Mouse (Mus musculus) testis, adult 2 months (tissue): ENCODE data around the gene Pbld1.

Experiments
- CTCF ChIP-seq: fragments of 200-500 bp; IDR thresholded peaks from 2 replicates; pipeline ENCODE4 v1.5.1; 2012; ENCODE audit warnings: low read depth, mild to moderate bottlenecking, inconsistent platforms, low read length, moderate library complexity; ENCODE audit not compliant: control insufficient read depth, insufficient read depth, insufficient replicate concordance
- POLR2A ChIP-seq: fragments of 200-500 bp; IDR thresholded peaks from 2 replicates; pipeline ENCODE4 v1.6.1; 2012; ENCODE audit warnings: low read depth, mild to moderate bottlenecking, inconsistent platforms, low read length, moderate library complexity; ENCODE audit not compliant: control insufficient read depth

GRCm38 (mm10) chr10:63121961-63122360 is 62.0 kb downstream of the Pbld1 start:
- TF ChIP-seq POLR2A = no peak
- no peak for TF ChIP-seq CTCF
